20 mouse cellular contexts compared by ENCODE assay signal in the genomic region with DNA sequence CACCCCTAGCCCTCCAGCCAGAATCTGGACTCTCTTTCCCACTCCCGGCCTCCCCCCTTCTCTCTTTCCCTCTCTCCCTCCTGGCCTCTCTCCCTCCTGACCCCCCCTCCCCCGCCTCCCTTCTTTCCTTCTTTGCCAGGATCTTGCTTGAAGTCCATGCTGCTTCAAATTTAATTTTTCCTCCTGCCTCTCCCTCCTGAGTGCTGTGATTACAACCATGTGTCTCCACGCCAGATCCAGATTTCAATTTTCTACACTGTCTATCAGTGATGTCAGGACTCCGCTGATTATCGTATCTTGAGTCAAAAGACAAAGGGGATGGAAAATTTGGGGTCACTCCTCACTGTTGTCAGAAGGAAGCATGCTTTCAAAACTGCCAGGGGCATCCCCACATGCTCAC.
DNase-seq lines count a peak whose midpoint lies in the region; ATAC-seq lines count a peak whose summit lies in the region.
"Had no signal": no experiment of that assay in that cellular context is flagged by ENCODE, and none has a peak within 500 bp of the region (broad histone marks: within the 10 kb centered on the region; RNA-seq: fewer than 3 reads in every experiment).

No protein-coding gene starts in this region.

- H3K27me3 ChIP-seq in heart, embryonic 12.5 days (replicated peaks) = no peaks in the 10 kb centered on the region
- H3K27me3 ChIP-seq in embryonic facial prominence, embryonic 10.5 days (replicated peaks; ENCODE audit: low read depth, poor library complexity, severe bottlenecking) = no peaks in the 10 kb centered on the region
- H3K27me3 ChIP-seq in embryonic facial prominence, embryonic 14.5 days (replicated peaks; ENCODE audit: control insufficient read depth, insufficient read depth, low read length) = no peaks in the 10 kb centered on the region
- H3K27me3 ChIP-seq: embryonic facial prominence, embryonic 12.5 days; hindbrain, embryonic 12.5 days had no signal

- no peaks in the 10 kb centered on the region for H3K36me3 ChIP-seq in heart, embryonic 12.5 days
- no peaks in the 10 kb centered on the region for H3K36me3 ChIP-seq in embryonic facial prominence, embryonic 10.5 days (replicated peaks)
- no peaks in the 10 kb centered on the region for H3K36me3 ChIP-seq in embryonic facial prominence, embryonic 14.5 days (ENCODE audit: control insufficient read depth, insufficient read depth, low read length)
- H3K36me3 ChIP-seq: embryonic facial prominence, embryonic 12.5 days; hindbrain, embryonic 12.5 days had no signal

- H3K27ac ChIP-seq in heart, embryonic 12.5 days (ENCODE audit: poor library complexity, severe bottlenecking) = peak overlapping the region; percentile 71
- no peak overlapping the region for H3K27ac ChIP-seq in embryonic facial prominence, embryonic 10.5 days (replicated peaks)
- 0 out of 2 replicates have a peak overlapping the region, but pooled peaks have one; percentile 22 for H3K27ac ChIP-seq in embryonic facial prominence, embryonic 14.5 days (replicated peaks; ENCODE audit: low read depth, low read length)
- H3K27ac ChIP-seq: embryonic facial prominence, embryonic 12.5 days; gastrocnemius, adult 2 months; hindbrain, embryonic 12.5 days had no signal

- ATAC-seq in heart, embryonic 12.5 days (ENCODE audit: insufficient number of reproducible peaks, low FRiP score) = no peak
- ATAC-seq in embryonic facial prominence, embryonic 14.5 days (ENCODE audit: low read depth) = peak; percentile 62; the same call in 1 of the 2 replicates
- ATAC-seq: forebrain, embryonic 16.5 days; hindbrain, embryonic 16.5 days; inflammation-experienced regulatory T-cells, adult 6 months; intestine, postnatal 0 days had no signal

- H3K9me3 ChIP-seq in heart, embryonic 12.5 days (replicated peaks) = no peaks in the 10 kb centered on the region
- H3K9me3 ChIP-seq in embryonic facial prominence, embryonic 10.5 days = no peaks in the 10 kb centered on the region
- H3K9me3 ChIP-seq in embryonic facial prominence, embryonic 14.5 days (ENCODE audit: control insufficient read depth, low read length) = no peaks in the 10 kb centered on the region
- H3K9me3 ChIP-seq: embryonic facial prominence, embryonic 12.5 days; hindbrain, embryonic 12.5 days had no signal

- DNase-seq in heart, adult 9 months (ENCODE audit: low spot score in 2 of 2) = no peak
- peak; percentile 6 for DNase-seq in kidney, postnatal 10 days
- DNase-seq in kidney, adult 18-20 months = no peak
- DNase-seq in embryonic facial prominence, embryonic 10.5 days (ENCODE audit: low spot score) = peak; percentile 48
- peak; percentile 71 for DNase-seq in embryonic facial prominence, embryonic 14.5 days (ENCODE audit: low spot score)
- DNase-seq in right cerebral cortex, adult 18-20 months = no peak
- DNase-seq: adrenal gland, adult 2 months; adrenal gland, postnatal 25 days; cerebellum, adult 2 months; cerebellum, postnatal 10 days; gastrocnemius, adult 2 months; gastrocnemius, postnatal 25 days had no signal

- H3K4me2 ChIP-seq in heart, embryonic 12.5 days = no peak overlapping the region
- no peak overlapping the region for H3K4me2 ChIP-seq in embryonic facial prominence, embryonic 14.5 days (ENCODE audit: low read depth, low read length)
- H3K4me2 ChIP-seq: embryonic facial prominence, embryonic 12.5 days; hindbrain, embryonic 12.5 days had no signal

- peaks cover 24% of the 10 kb centered on the region for H3K4me1 ChIP-seq in heart, embryonic 12.5 days (replicated peaks)
- H3K4me1 ChIP-seq in embryonic facial prominence, embryonic 10.5 days = peaks cover 43% of the 10 kb centered on the region
- peaks cover 18% of the 10 kb centered on the region for H3K4me1 ChIP-seq in embryonic facial prominence, embryonic 14.5 days (ENCODE audit: control insufficient read depth, insufficient read depth, low read length)

- H3K4me3 ChIP-seq in heart, embryonic 12.5 days = no peak overlapping the region
- no peak overlapping the region for H3K4me3 ChIP-seq in embryonic facial prominence, embryonic 10.5 days
- no peak overlapping the region for H3K4me3 ChIP-seq in embryonic facial prominence, embryonic 14.5 days (ENCODE audit: low read depth, low read length)
- H3K4me3 ChIP-seq: embryonic facial prominence, embryonic 12.5 days; erythroblast, embryonic 14.5 days; gastrocnemius, adult 2 months; hindbrain, embryonic 12.5 days had no signal

- H3K9ac ChIP-seq in heart, embryonic 12.5 days = no peak overlapping the region
- no peak overlapping the region for H3K9ac ChIP-seq in embryonic facial prominence, embryonic 14.5 days (ENCODE audit: low read depth, low read length)
- H3K9ac ChIP-seq: embryonic facial prominence, embryonic 12.5 days; hindbrain, embryonic 12.5 days had no signal

- 57% methylated on average over 5 of the region's 5 CpGs for WGBS in heart, embryonic 12.5 days
- WGBS in embryonic facial prominence, embryonic 10.5 days = 47% methylated on average over 5 of the region's 5 CpGs
- WGBS in embryonic facial prominence, embryonic 14.5 days = 29% methylated on average over 5 of the region's 5 CpGs

Comparison
In these comparisons a context has a peak if more than half of its experiments do, and no peak if none do; other contexts are left out.
1. DNase-seq: peak in kidney, postnatal 10 days (single experiment), embryonic facial prominence, embryonic 10.5 days (single experiment) and embryonic facial prominence, embryonic 14.5 days (single experiment); none in heart, adult 9 months (0 of 2), kidney, adult 18-20 months (single experiment) and right cerebral cortex, adult 18-20 months (single experiment).